ENCODE assay signal across 9 mouse cellular contexts in the genomic region with DNA sequence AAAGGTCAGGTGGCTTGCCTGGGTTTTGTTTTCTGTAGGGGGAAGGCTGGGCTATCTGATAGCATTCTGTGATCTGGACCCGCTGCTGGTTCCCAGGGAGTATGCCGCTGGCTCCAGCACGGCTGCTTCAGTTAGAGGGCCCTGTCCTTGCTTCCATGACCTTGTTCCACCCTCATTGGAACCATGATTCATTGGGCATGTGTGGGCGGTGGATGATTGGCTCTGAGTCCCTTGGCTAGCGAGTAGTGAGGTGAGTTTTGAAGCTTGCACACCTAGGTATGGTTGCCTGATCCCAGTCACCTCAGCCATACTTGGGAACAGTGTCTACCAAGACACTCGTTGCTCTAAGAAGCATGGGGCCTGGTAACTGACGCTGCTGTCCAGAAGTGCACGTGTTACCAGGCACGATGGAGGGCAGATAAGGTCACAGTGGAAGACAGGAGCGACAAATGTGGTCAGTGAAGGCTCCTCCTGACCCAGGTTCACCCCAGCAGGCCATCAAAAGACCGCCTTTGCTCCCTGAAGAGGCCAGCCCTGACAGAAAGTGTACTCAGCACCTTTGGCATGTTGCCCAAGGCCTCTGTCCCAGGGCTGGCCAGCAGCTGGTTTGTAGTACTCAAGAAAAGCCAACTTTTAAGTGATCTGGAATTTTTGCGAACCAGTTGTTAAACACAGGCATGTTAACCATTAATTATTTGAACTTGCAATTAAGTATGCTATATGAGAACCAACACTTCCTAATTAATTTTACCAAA. TPM values are rescaled to one million over a fixed set of nuclear protein-coding genes. Genes with fewer than 3 reads are reported as not detected.
DNase-seq lines count a peak whose midpoint lies in the region; TF ChIP-seq lines count a peak whose summit lies in the region.
"Had no signal": no experiment of that assay in that cellular context is flagged by ENCODE, and none has a peak within 500 bp of the region (broad histone marks: within the 10 kb centered on the region; RNA-seq: fewer than 3 reads in every experiment).

No protein-coding gene starts in this region.

- intact Hi-C loops in left cerebral cortex, postnatal 36 days (cut with DNase I): loop anchor here (5.0 to 10.0 kb wide), 2 partner anchors 197 to 300 kb away; no protein-coding TSS in a partner anchor

- H3K4me3 ChIP-seq in layer of hippocampus, adult 2 months: no peak overlapping the region
- H3K4me3 ChIP-seq: neural tube, embryonic 13.5 days had no signal

- no peak overlapping the region for H3K27ac ChIP-seq in layer of hippocampus, adult 2 months
- H3K27ac ChIP-seq: neural tube, embryonic 13.5 days had no signal

- peak; percentile 16 for DNase-seq in right cerebral cortex, postnatal 14 days
- DNase-seq in right cerebral cortex, postnatal 4 days: no peak
- peak; percentile 69 for DNase-seq in gastrocnemius, postnatal 10 days
- DNase-seq in kidney, postnatal 4 days: peak; percentile 76 to 84
- DNase-seq in layer of hippocampus, postnatal 10 days (ENCODE audit: low spot score in 2 of 2): no peak
- DNase-seq in layer of hippocampus, postnatal 14 days (ENCODE audit: low spot score in 2 of 2): no peak
- DNase-seq in layer of hippocampus, adult 2 months (ENCODE audit: low spot score in 2 of 2): no peak
- DNase-seq in left cerebral cortex, postnatal 36 days (ENCODE audit: low spot score in 2 of 2): no peak

- no peak for TF ChIP-seq CTCF in layer of hippocampus, adult 2 months (conservative IDR thresholded peaks at IDR 0.05)

RNA-seq across cellular contexts. Expression of gene Tm2d3, which starts 46.5 kb away (rescaled TPM):
- 10 to 100 TPM; 15.2 to 17.8 TPM for total RNA-seq in gastrocnemius, postnatal 10 days (2021)
- total RNA-seq in layer of hippocampus, postnatal 10 days (2021): 10 to 100 TPM; 29.5 to 30.4 TPM
- 10 to 100 TPM; 32.7 to 38.8 TPM for total RNA-seq in layer of hippocampus, postnatal 14 days (2021)
- total RNA-seq in layer of hippocampus, adult 2 months (2021): 10 to 100 TPM; 41.3 to 48.2 TPM
- total RNA-seq in left cerebral cortex, postnatal 36 days (2021): 10 to 100 TPM; 48.7 to 54.2 TPM

Comparison
In these comparisons a context has a peak if more than half of its experiments do, and no peak if none do; other contexts are left out.
1. DNase-seq: peak in right cerebral cortex, postnatal 14 days (single experiment), gastrocnemius, postnatal 10 days (single experiment) and kidney, postnatal 4 days (2 of 2); none in right cerebral cortex, postnatal 4 days (single experiment), layer of hippocampus, postnatal 10 days (0 of 2), layer of hippocampus, postnatal 14 days (0 of 2), layer of hippocampus, adult 2 months (0 of 2) and left cerebral cortex, postnatal 36 days (0 of 2).